Mouse (Mus musculus) left cerebral cortex, adult 8-10 months (tissue): ENCODE measurements around the gene Usp53. TPM values are rescaled to one million over a fixed set of nuclear protein-coding genes. Genes with fewer than 3 reads are reported as not detected.

Experiments used
- DNase-seq, 2 experiments: peaks; one replicate each; pipeline ENCODE4 v3.0.0; 2022; ENCODE audit warnings: low spot score in 2 of 2
- microRNA-seq, 2 experiments: library from miRNA; unstranded; fragments of <30 nt; microRNA quantifications; one replicate each; pipeline ENCODE4 v1.2.0; 2022
- total RNA-seq, 4 experiments: library from RNA; stranded (reverse); gene quantifications; 2 replicates each; pipeline ENCODE4 v1.2.4; 2022

The Usp53 gene
- total RNA-seq, 4 experiments from 2014 or later = 25.4 to 31.4 (median 27.0) TPM

DNA sequence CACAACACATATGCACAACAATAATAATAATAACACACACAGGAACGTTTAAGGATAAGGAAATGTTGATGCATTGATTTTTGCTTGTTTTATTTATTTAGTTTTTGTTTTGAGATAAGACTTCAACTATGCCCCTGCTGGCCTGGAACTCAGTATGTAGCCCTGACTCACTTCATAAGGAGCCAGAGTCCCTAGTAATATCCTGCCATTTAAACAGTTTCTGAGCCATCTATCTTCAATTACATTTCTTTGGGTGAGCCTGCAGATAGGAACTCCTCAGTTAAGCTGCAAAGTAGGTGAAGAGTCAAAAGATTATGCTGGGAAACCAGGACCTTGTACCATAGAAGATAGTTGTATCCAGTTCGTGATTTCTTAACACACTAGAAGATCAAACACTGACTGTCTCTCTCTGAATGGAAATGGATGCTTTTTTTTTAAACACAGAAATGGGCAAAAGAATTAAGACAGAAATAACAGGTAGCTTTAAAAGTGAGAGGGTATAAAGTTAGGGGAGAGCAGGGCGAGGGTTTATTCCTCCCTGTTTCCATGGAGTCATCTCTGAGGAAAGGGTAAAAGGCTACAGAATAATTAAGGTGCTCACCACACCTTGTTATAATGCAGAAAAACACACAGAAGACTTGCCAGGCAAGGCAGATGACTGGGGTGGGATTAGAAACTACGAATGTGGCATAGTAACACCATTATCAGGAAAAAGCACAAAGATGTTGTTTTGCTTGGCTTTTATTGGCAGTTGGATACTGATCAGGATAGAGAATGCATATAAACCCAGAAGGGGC, 96.6 kb downstream of the Usp53 start:
- DNase-seq = no peak

Small RNAs within 50 kb of the gene (microRNA-seq; reads per million reads assigned to microRNA genes)
- 0 reads per million in 2 experiments for gene Gm22066

Other genes starting within 250 kb of the Usp53 start
- gene Fabp2, start 89.4 kb downstream of the Usp53 start, total RNA-seq = not detected
- not detected for gene Gm10959, start 65.2 kb downstream of the Usp53 start, total RNA-seq
- 10 to 100 TPM; 51.5 to 62.1 (median 56.2) TPM for gene 1810037I17Rik, start 60.3 kb downstream of the Usp53 start, total RNA-seq
- 1 to 10 TPM in 2 of 4 experiments, under 1 TPM in 2; 0.53 to 1.6 (median 1.2) TPM for gene Myoz2, start 50.5 kb upstream of the Usp53 start, total RNA-seq